Mouse (Mus musculus): Measurements from ENCODE around the gene Cldn24.

DNA sequence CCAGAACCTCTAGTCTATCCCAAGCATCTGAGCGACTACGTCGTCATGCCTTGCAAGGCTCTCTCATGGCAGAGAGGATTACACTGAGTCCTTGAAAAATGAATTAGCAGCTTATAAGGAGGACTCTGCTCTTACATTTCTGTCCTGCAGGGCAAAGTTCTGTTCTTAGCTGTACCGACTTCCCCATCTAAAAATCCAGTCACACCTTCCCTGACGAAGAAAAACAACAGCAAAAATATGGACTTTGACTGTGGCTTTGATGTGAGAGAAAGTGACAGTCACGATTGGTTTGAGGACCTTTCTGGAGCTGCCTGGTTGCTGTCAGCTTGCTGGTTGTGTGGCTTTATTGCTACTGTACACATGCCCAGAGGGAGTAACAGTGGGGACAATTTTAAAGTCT is 42.4 kb upstream of the Cldn24 start:
- TF ChIP-seq CTCF (conservative IDR thresholded peaks at IDR 0.05 in 1 of 2, IDR thresholded peaks at IDR 0.05 in 1 of 2; ENCODE audit: low read depth in 2 of 2, low read length in 2 of 2): no peak
- TF ChIP-seq ETS1 (conservative IDR thresholded peaks at IDR 0.05; ENCODE audit: low read depth, low read length): no peak
- no peak for TF ChIP-seq ZNF384 (IDR thresholded peaks at IDR 0.05; ENCODE audit: low read depth, low read length)
- TF ChIP-seq MEF2A (IDR thresholded peaks at IDR 0.05; ENCODE audit: borderline replicate concordance, low read depth, low read length): no peak
- no peak for TF ChIP-seq GABPA (IDR thresholded peaks at IDR 0.05; ENCODE audit: insufficient replicate concordance, low read depth, low read length)
- TF ChIP-seq MAX (IDR thresholded peaks at IDR 0.05; ENCODE audit: low read length): no peak
- no peak for TF ChIP-seq EP300 (IDR thresholded peaks at IDR 0.05; ENCODE audit: low read length)
- TF ChIP-seq POLR2A (IDR thresholded peaks at IDR 0.05; ENCODE audit: low read depth, low read length): no peak
- no peak for TF ChIP-seq RCOR1 (conservative IDR thresholded peaks at IDR 0.05; ENCODE audit: low read depth, low read length)
- TF ChIP-seq SIN3A (IDR thresholded peaks at IDR 0.05; ENCODE audit: low read length): no peak
- TF ChIP-seq MXI1 (IDR thresholded peaks at IDR 0.05; ENCODE audit: low read depth, low read length): no peak
- TF ChIP-seq ZC3H11A (IDR thresholded peaks at IDR 0.05; ENCODE audit: low read depth, low read length): no peak
